Mouse (Mus musculus) stomach, postnatal 0 days (tissue): ENCODE data around the gene Babam2.

Experiments
- CTCF ChIP-seq: IDR thresholded peaks from 2 replicates; pipeline ENCODE4 v1.5.1; 2016; ENCODE audit warnings: antibody characterized with exemption, low read depth, mild to moderate bottlenecking, moderate library complexity
- EP300 ChIP-seq: optimal IDR thresholded peaks from 2 replicates; pipeline ENCODE3; 2016; ENCODE audit warnings: antibody characterized with exemption

- TF ChIP-seq EP300 (no peak), CTCF (no peak)
Observed at GRCm38 (mm10) chr5:31860831-31861624, 163.5 kb downstream of the Babam2 start.
